10 mouse cellular contexts compared by ENCODE assay signal in genomic region chrX:73526410-73526887, GRCm38 (mm10). TPM values are rescaled to one million over a fixed set of nuclear protein-coding genes. Genes with fewer than 3 reads are reported as not detected.
DNase-seq lines count a peak whose midpoint lies in the region; ATAC-seq and TF ChIP-seq lines count a peak whose summit lies in the region.
"Had no signal": no experiment of that assay in that cellular context is flagged by ENCODE, and none has a peak within 500 bp of the region (broad histone marks: within the 10 kb centered on the region; RNA-seq: fewer than 3 reads in every experiment).

No protein-coding gene starts in this region.

- no peaks in the 10 kb centered on the region for H3K36me3 ChIP-seq in stomach, postnatal 0 days (ENCODE audit: control insufficient read depth, insufficient read depth, low read length)
- H3K36me3 ChIP-seq in forebrain, embryonic 15.5 days = no peaks in the 10 kb centered on the region

- intact Hi-C loops in heart, postnatal 10 days (cut with DNase I) = no loop called here
- intact Hi-C loops in left cerebral cortex, postnatal 25 days (cut with DNase I) = no loop called here

- peak; percentile 13 for DNase-seq in adrenal gland, postnatal 10 days
- no peak for DNase-seq in adrenal gland, adult 18-20 months (ENCODE audit: low spot score in 2 of 2)
- DNase-seq in lung, adult 18-20 months = peak; percentile 3 to 5
- DNase-seq in lung, adult 2 months = no peak
- DNase-seq in heart, postnatal 10 days = peak; percentile 11 to 15
- DNase-seq in stomach, postnatal 0 days (ENCODE audit: low spot score) = no peak
- DNase-seq in left cerebral cortex, postnatal 25 days (ENCODE audit: low spot score in 2 of 2) = no peak

- no peaks in the 10 kb centered on the region for H3K9me3 ChIP-seq in stomach, postnatal 0 days (ENCODE audit: control insufficient read depth, low read length)
- no peaks in the 10 kb centered on the region for H3K9me3 ChIP-seq in forebrain, embryonic 15.5 days

- no peak for TF ChIP-seq CTCF in lung, adult 2 months (IDR thresholded peaks at IDR 0.05; ENCODE audit: insufficient read depth, low read length)
- TF ChIP-seq CTCF in stomach, postnatal 0 days (IDR thresholded peaks at IDR 0.05; ENCODE audit: low read depth) = peak; percentile 54

- no peaks in the 10 kb centered on the region for H3K27me3 ChIP-seq in stomach, postnatal 0 days (ENCODE audit: control insufficient read depth, insufficient read depth, low read length)
- no peaks in the 10 kb centered on the region for H3K27me3 ChIP-seq in forebrain, embryonic 15.5 days

- no peak for ATAC-seq in stomach, postnatal 0 days (ENCODE audit: low FRiP score, low TSS enrichment)
- ATAC-seq in forebrain, embryonic 15.5 days (replicated peaks) = no peak

- H3K27ac ChIP-seq in stomach, postnatal 0 days (replicated peaks) = no peak overlapping the region
- H3K27ac ChIP-seq in forebrain, embryonic 15.5 days (replicated peaks) = no peak overlapping the region
- H3K27ac ChIP-seq: macrophage had no signal

- TF ChIP-seq POLR2A in lung, adult 2 months (IDR thresholded peaks at IDR 0.05; ENCODE audit: borderline replicate concordance, extremely low read depth, low read depth, low read length) = no peak

- no peak overlapping the region for H3K4me3 ChIP-seq in lung, adult 2 months (replicated peaks; ENCODE audit: extremely low read depth, low read depth, low read length)
- H3K4me3 ChIP-seq in stomach, postnatal 0 days (ENCODE audit: low read depth, low read length) = no peak overlapping the region
- H3K4me3 ChIP-seq in forebrain, embryonic 15.5 days = no peak overlapping the region
- H3K4me3 ChIP-seq: erythroblast, embryonic 14.5 days had no signal

- H3K4me1 ChIP-seq in lung, adult 2 months (ENCODE audit: control insufficient read depth, insufficient read depth, low read length) = no peaks in the 10 kb centered on the region
- no peaks in the 10 kb centered on the region for H3K4me1 ChIP-seq in stomach, postnatal 0 days (replicated peaks; ENCODE audit: control insufficient read depth, insufficient read depth)
- H3K4me1 ChIP-seq in forebrain, embryonic 15.5 days = 0 out of 2 replicates have a peak, but pooled peaks cover 4% of the 10 kb centered on the region

- no peak for TF ChIP-seq EP300 in stomach, postnatal 0 days (optimal IDR thresholded peaks at IDR 0.05)

- H3K4me2 ChIP-seq in stomach, postnatal 0 days (replicated peaks; ENCODE audit: low read depth) = no peak overlapping the region
- no peak overlapping the region for H3K4me2 ChIP-seq in forebrain, embryonic 15.5 days (replicated peaks)

- H3K9ac ChIP-seq in stomach, postnatal 0 days (ENCODE audit: low read length) = no peak overlapping the region
- H3K9ac ChIP-seq in forebrain, embryonic 15.5 days (replicated peaks) = no peak overlapping the region

- WGBS in lung, adult 2 months = 46% methylated on average over 3 of the region's 3 CpGs
- 40% methylated on average over 3 of the region's 3 CpGs for WGBS in stomach, postnatal 0 days
- 71% methylated on average over 3 of the region's 3 CpGs for WGBS in forebrain, embryonic 15.5 days

RNA-seq across cellular contexts. Expression of gene Atp2b3, which starts 23.6 kb away (rescaled TPM):
- total RNA-seq in adrenal gland, postnatal 10 days (2021) = 10 to 100 TPM; 11.7 to 17.0 TPM
- 10 to 100 TPM; 42.1 to 52.8 TPM for total RNA-seq in adrenal gland, adult 18-20 months (2021)
- 0.04 TPM in 1 of 2 replicates, not detected in the other for polyA plus RNA-seq in lung, adult 2 months (2012; rRNA removed)
- under 1 TPM in 1 of 2 experiments, not detected in 1; 0.15 TPM for total RNA-seq in heart, postnatal 10 days (2021)
- polyA plus RNA-seq in stomach, postnatal 0 days (2015; fragmentation: Nextera tagmentation; extraction: Ambion mirVana) = 0.07 and 0.12 TPM in 2 replicates
- 3.7 and 4.4 TPM in 2 replicates for polyA plus RNA-seq in forebrain, embryonic 15.5 days (2015; fragmentation: Nextera tagmentation; extraction: Ambion mirVana)
- total RNA-seq in left cerebral cortex, postnatal 25 days (2021) = 10 to 100 TPM; 94.7 to 95.0 TPM
- polyA plus RNA-seq: erythroblast, embryonic 14.5 days had no signal

RNA-seq across cellular contexts. Expression of gene Bgn, which starts 43.0 kb away (rescaled TPM):
- total RNA-seq in adrenal gland, postnatal 10 days (2021) = 100 to 1,000 TPM; 207 to 268 TPM
- total RNA-seq in adrenal gland, adult 18-20 months (2021) = 100 to 1,000 TPM; 221 to 292 TPM
- 656 and 780 TPM in 2 replicates for polyA plus RNA-seq in lung, adult 2 months (2012; rRNA removed)
- total RNA-seq in heart, postnatal 10 days (2021) = 100 to 1,000 TPM; 276 to 309 TPM
- polyA plus RNA-seq in stomach, postnatal 0 days (2015; fragmentation: Nextera tagmentation; extraction: Ambion mirVana) = 88.0 and 89.2 TPM in 2 replicates
- polyA plus RNA-seq in forebrain, embryonic 15.5 days (2015; fragmentation: Nextera tagmentation; extraction: Ambion mirVana) = 12.8 and 13.4 TPM in 2 replicates
- 10 to 100 TPM; 17.4 to 20.3 TPM for total RNA-seq in left cerebral cortex, postnatal 25 days (2021)

Comparison
In these comparisons a context has a peak if more than half of its experiments do, and no peak if none do; other contexts are left out.
1. DNase-seq: peak in adrenal gland, postnatal 10 days (single experiment), lung, adult 18-20 months (2 of 2) and heart, postnatal 10 days (2 of 2); none in adrenal gland, adult 18-20 months (0 of 2), lung, adult 2 months (single experiment), stomach, postnatal 0 days (single experiment) and left cerebral cortex, postnatal 25 days (0 of 2).
2. RNA of gene Atp2b3, which starts 23.6 kb away (total RNA-seq): 94.7 to 95.0 TPM in left cerebral cortex, postnatal 25 days, 42.1 to 52.8 TPM in adrenal gland, adult 18-20 months and 11.7 to 17.0 TPM in adrenal gland, postnatal 10 days; 0.15 TPM in heart, postnatal 10 days; every median in the first group is over 10 times any median in the second.
3. RNA of gene Bgn, which starts 43.0 kb away (total RNA-seq): 276 to 309 TPM in heart, postnatal 10 days, 221 to 292 TPM in adrenal gland, adult 18-20 months and 207 to 268 TPM in adrenal gland, postnatal 10 days; 17.4 to 20.3 TPM in left cerebral cortex, postnatal 25 days; every median in the first group is over 4 times any median in the second.